Mouse (Mus musculus) limb, embryonic 14.5 days (tissue): ENCODE results near the gene Gm11037. TPM values are rescaled to one million over a fixed set of nuclear protein-coding genes. Genes with fewer than 3 reads are reported as not detected.

Experiments
- ATAC-seq: fragments of 200-750 bp; cut with Nextera tagmentation; 2 replicates; pipeline ENCODE4 v1.8.0; 2017; ENCODE audit warnings: low read depth, moderate number of reproducible peaks, moderate TSS enrichment; ENCODE audit not compliant: low FRiP score
- DNase-seq: peaks from one replicate; pipeline ENCODE4 v3.0.0-alpha.2; 2015; ENCODE audit warnings: low spot score
- H3K27ac ChIP-seq: fragments of 300-500 bp; sonication (generic); replicated peaks from 2 replicates; pipeline ENCODE4 v1.5.1; 2014; ENCODE audit warnings: low read depth, mild to moderate bottlenecking, low read length, moderate library complexity, mixed read lengths
- H3K27me3 ChIP-seq: fragments of 300-500 bp; sonication (generic); 2 replicates; pipeline ENCODE4 v1.6.1; 2014; ENCODE audit warnings: low read length, mixed read lengths; ENCODE audit not compliant: control insufficient read depth, insufficient read depth
- H3K36me3 ChIP-seq: fragments of 300-500 bp; sonication (generic); 2 replicates; pipeline ENCODE4 v1.6.1; 2014; ENCODE audit warnings: mild to moderate bottlenecking, low read length, moderate library complexity, mixed read lengths; ENCODE audit not compliant: control insufficient read depth, insufficient read depth
- H3K4me1 ChIP-seq: fragments of 300-500 bp; sonication (generic); 2 replicates; pipeline ENCODE4 v1.6.1; 2014; ENCODE audit warnings: antibody characterized with exemption, low read length, mixed read lengths; ENCODE audit not compliant: control insufficient read depth, insufficient read depth
- H3K4me2 ChIP-seq: fragments of 300-500 bp; sonication (generic); replicated peaks from 2 replicates; pipeline ENCODE4 v1.6.1; 2014; ENCODE audit warnings: low read depth, mild to moderate bottlenecking, low read length, moderate library complexity; ENCODE audit not compliant: severe bottlenecking
- H3K4me3 ChIP-seq: fragments of 300-500 bp; sonication (generic); replicated peaks from 2 replicates; pipeline ENCODE4 v1.5.1; 2014; ENCODE audit warnings: low read length
- H3K9ac ChIP-seq: fragments of 300-500 bp; sonication (generic); 2 replicates; pipeline ENCODE4 v1.6.1; 2014; ENCODE audit warnings: mild to moderate bottlenecking, low read depth, low read length, moderate library complexity; ENCODE audit not compliant: severe bottlenecking
- H3K9me3 ChIP-seq: fragments of 300-500 bp; sonication (generic); 2 replicates; pipeline ENCODE4 v1.6.1; 2016; ENCODE audit warnings: low read length; ENCODE audit not compliant: control insufficient read depth
- POLR2A ChIP-seq: fragments of 200-500 bp; IDR thresholded peaks from 2 replicates; pipeline ENCODE4 v1.8.0; 2012; ENCODE audit warnings: inconsistent platforms, mild to moderate bottlenecking, moderate library complexity, borderline replicate concordance; ENCODE audit not compliant: insufficient read depth, insufficient read length; ENCODE audit errors: extremely low read depth
- WGBS: fragments of 180-500 bp; shearing (Covaris S2); extraction: QIAGEN DNeasy Blood & Tissue Kit; methylation state at CpG from one replicate; pipeline ENCODE4 v1.1.7; 2014; 5-methylcytosine and 5-hydroxymethylcytosine counted together
- polyA plus RNA-seq, 2 experiments: library from polyadenylated mRNA; depleted of rRNA in 1 of 2; stranded (reverse) in 1 of 2; unstranded in 1 of 2; fragments of >200 nt; fragmentation: Nextera tagmentation in 1 of 2; extraction: Ambion mirVana in 1 of 2; gene quantifications; 2 replicates each; pipeline versions ENCODE4 v1.2.1 to v1.2.3; 2012 to 2014

Gm11037 gene
- polyA plus RNA-seq, 2 experiments: not detected

DNA sequence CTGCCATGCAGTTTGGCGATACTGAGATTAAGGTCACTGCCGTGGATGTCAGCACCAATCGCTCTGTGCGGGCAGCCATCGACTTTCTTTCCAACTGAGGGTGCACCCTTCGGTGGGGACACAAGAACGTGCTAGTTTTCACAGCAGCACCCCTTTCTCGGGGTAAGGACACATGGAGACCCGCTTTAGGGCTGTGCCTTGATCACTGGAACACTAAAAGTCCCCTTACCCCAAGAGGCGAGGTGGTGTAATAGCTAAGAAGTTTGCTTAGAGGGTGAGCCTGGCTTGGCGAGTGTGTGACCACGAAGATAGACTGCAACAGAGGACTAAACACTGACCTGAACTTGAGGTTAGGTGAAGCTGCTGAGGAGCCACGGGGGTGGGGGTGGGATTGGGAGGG, 11.8 kb downstream of the Gm11037 start:
- Histone ChIP-seq H3K4me2 (no peak overlapping the region), H3K27ac (no peak overlapping the region), H3K27me3 (no peaks in the 10 kb centered on the region), H3K9me3 (no peaks in the 10 kb centered on the region), H3K9ac (no peak overlapping the region), H3K4me1 (no peaks in the 10 kb centered on the region), H3K36me3 (peaks cover 95% of the 10 kb centered on the region), H3K4me3 (no peak overlapping the region)
- DNase-seq (no peak), ATAC-seq (no peak)
- no peak for TF ChIP-seq POLR2A
- WGBS: 63% methylated on average over 13 of the region's 13 CpGs

- Histone ChIP-seq H3K4me3 (no peak overlapping the region), H3K9ac (no peak overlapping the region), H3K27me3 (no peaks in the 10 kb centered on the region), H3K36me3 (peaks cover 90% of the 10 kb centered on the region), H3K27ac (no peak overlapping the region), H3K4me1 (no peaks in the 10 kb centered on the region), H3K9me3 (no peaks in the 10 kb centered on the region), H3K4me2 (no peak overlapping the region)
- DNase-seq (no peak), ATAC-seq (no peak)
- WGBS: 74% methylated on average over 2 of the region's 2 CpGs
- no peak for TF ChIP-seq POLR2A
These were observed 12.2 kb downstream of the Gm11037 start for GRCm38 (mm10) chr2:131145536-131145935.

DNA sequence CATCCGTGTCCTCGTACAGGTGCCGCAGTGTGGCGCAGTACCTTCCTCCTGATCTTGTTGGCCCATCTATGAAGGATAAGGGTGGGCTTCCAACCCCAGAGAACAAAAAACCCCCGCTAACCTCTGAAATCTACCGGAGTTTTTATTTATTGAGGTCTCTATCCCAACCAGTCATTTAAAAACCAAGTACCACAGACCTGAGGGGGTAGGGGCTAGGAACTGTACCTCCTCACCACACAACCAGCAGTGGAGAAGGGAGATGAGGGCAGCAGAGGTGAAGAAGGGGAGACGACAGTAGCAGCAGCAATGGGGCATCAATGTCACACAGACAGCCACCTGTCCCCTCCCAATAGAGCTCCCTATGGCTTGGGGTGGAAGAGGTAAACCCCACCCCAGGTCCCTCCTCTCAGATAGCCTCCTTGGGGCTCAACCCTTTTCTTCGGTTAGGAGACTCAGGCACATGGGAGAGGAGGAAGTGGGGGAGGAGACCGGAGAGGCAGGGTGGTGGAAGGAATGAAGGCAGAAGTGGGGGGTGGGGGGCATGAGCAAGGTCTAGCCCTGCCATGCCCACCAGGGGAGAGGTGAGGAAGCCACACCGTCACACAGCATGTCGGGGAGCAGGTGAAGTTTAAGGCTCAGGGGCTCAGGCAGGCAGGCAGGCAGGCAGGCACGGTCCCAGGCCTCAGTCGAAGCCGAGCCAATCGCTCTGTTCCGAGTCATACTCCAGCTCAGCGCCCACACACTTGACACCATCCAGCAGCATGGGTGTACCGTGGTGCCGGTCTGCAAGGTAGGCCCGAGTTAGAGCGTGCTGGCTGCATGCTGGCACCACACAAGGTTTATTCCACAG, 13.1 kb downstream of the Gm11037 start:
- Histone ChIP-seq H3K9me3 (no peaks in the 10 kb centered on the region), H3K9ac (no peak overlapping the region), H3K4me1 (no peaks in the 10 kb centered on the region), H3K36me3 (peaks cover 89% of the 10 kb centered on the region), H3K27ac (no peak overlapping the region), H3K4me2 (no peak overlapping the region), H3K4me3 (no peak overlapping the region), H3K27me3 (no peaks in the 10 kb centered on the region)
- 83% methylated on average over 21 of the region's 21 CpGs for WGBS
- ATAC-seq (no peak), DNase-seq (no peak)
- TF ChIP-seq POLR2A: no peak

DNA sequence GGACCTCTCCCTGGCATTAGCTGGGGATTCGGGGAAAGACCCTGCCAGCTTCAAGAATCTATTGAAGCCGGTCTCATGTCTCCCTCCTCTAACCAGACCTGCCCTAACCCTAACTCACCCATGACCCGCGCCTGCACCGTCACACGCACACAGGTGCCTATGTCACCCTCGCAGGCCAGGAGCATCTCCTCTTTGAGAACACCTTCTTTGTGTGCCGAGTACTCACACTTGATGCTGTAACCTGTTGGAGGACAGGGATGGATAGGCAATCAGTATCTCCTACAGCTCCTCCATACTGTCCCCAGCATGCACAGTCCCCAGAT, 13.7 kb downstream of the Gm11037 start:
- no peaks in the 10 kb centered on the region for H3K4me1 ChIP-seq
- DNase-seq (no peak), ATAC-seq (no peak)
- no peaks in the 10 kb centered on the region for H3K27me3 ChIP-seq
- no peak overlapping the region for H3K27ac ChIP-seq
- H3K9me3 ChIP-seq: no peaks in the 10 kb centered on the region
- H3K4me2 ChIP-seq: no peak overlapping the region
- H3K9ac ChIP-seq: no peak overlapping the region
- H3K4me3 ChIP-seq: no peak overlapping the region
- no peak for TF ChIP-seq POLR2A
- 90% methylated on average over 8 of the region's 8 CpGs for WGBS
- peaks cover 86% of the 10 kb centered on the region for H3K36me3 ChIP-seq

DNA sequence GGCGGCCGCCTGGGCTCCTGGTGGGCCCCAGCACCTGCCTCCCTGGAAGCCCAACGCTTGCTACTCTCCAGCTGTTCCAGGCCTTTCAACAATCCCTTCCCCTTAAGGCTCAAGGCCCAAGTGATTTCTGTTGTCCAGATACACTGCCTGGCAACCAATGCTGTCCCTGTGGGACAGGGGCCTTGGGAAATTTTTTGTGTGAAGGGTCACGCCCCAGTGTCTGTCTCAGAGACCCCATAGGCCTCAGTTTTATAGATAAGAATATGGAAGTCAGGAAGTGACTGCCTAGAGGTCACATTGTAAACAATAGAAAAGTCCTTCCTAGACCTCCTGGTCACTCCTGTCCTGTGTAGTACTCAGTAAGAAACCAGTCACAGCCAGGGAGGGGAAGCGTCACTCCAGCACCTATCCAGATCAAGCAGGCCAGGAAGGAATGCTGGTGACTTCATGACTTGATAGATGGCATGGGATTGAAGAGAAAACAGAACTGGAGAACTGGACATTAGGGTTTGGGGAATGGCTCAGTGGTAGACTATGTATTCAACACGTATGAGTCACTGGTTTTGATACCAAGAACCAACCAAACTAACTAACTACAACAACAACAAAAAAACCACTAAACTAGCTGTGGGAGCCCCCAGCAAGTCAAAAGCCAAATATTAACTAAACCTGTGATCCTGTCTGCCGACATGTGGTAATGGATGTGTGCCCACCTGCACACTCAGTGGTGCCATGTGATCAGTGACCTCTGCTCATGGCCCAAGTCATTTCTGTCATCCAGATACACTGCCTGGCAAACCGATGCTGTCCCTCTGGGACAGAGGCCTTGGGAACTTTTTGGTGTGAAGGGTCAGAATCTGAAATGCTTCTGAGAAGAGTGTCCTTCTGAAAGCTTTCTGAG, 15.3 kb downstream of the Gm11037 start:
- WGBS: 84% methylated on average over 6 of the region's 8 CpGs
- ATAC-seq: no peak
- no peak for DNase-seq

More for the DNA sequence above, 15.3 kb downstream of the Gm11037 start:
- H3K9me3 ChIP-seq: no peaks in the 10 kb centered on the region
- TF ChIP-seq POLR2A: no peak
- H3K9ac ChIP-seq: no peak overlapping the region
- H3K36me3 ChIP-seq: peaks cover 83% of the 10 kb centered on the region
- H3K4me2 ChIP-seq: no peak overlapping the region
- no peak overlapping the region for H3K27ac ChIP-seq
- H3K4me3 ChIP-seq: no peak overlapping the region
- H3K4me1 ChIP-seq: no peaks in the 10 kb centered on the region
- H3K27me3 ChIP-seq: no peaks in the 10 kb centered on the region
